Mouse (Mus musculus): ENCODE data around the gene Prl2c1.
"Not testable (repeated sequence)": the region's sequence is repeated elsewhere in the genome, so short reads cannot be mapped to it uniquely, and the experiment has no call there.

Gene Prl2c1

DNA sequence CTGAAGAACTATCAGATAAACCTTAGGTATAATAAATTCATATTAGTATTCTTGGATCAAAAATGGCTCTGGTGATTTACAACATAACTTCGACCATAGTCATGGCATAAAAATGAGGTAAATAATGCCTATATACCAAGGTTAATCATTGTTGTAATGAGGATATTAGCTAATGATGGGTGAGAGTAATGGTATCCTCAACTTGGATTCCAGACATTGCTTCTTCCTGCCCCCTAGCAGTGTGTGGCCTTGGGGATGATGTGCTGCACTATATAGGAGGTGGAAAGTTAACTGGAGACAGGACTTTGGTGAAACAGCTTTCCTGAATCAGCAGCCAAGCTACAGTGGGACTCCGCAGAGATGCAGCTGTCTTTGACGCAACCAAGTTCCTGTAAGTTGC lies at the start of gene Prl2c1:
TSS of gene Prl2c1 (plus strand) at position 301 of the 400 bp plus-strand sequence.
- no peak for DNase-seq (ENCODE audit: low read depth, low spot score)

DNA sequence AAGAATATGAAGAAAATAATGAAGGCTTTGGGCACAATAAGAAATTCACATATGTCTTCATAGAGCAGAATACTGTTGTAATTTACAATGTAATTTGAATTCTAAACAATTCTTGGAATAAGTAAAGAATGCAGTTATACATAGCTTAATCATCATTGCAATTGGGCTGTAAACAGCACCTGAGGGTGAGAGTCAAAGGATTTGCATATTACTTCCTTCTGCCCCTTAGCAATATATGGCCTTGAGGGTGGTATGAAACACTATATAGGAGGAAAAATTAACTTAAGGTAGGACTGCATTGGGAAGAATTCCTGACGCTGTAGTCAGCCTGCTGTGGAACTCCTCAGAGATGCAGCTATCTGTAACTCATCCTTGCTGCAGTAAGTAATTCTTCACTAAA lies 47.8 kb upstream of the Prl2c1 start, which contains the start of gene Prl2a1:
TSS of gene Prl2a1 (plus strand) at position 301 of the 400 bp plus-strand sequence.
- DNase-seq (ENCODE audit: low read depth, low spot score), result no peak

DNA sequence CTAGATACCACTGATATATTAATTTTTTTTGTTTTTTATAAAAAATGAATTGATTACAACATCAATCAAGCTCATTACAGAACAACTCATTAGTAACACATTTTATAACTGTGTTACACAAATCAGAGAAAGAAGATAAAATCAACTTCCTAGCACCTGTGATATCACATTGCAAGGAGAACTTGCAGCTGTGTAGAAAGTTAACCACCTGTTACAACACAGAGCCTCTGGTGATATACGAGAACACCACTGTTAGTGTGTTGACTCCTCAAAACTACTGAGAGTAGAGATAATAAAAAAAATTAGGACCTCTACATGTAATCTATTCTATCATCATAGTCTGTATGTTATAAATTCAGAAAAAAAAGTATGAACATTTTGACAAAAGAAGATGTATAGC lies 46.4 kb upstream of the Prl2c1 start:
- no peak for DNase-seq (ENCODE audit: low read depth, low spot score)

DNA sequence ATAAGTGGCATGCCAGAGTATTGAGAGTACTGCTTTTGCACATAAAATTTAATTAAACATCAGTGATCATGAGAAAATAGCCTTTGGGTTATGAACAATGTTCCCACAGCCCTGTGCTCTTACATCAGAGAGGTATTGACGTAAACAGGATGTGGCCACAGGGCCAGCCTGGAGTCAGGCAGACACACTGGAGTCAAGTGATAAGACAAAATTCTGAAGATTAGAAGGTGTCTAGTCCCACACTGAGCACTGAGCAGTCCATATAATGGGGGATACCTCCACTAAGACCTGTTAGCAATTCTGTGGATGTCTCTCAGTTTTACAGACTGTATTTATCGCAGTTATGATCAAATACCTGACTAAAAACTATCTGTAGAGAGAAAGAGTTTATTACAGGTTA lies 55.1 kb downstream of the Prl2c1 start:
- DNase-seq (ENCODE audit: low read depth, low spot score), result not testable (repeated sequence)

Measured in CD4-positive, CD25-positive, alpha-beta regulatory T cell, adult 2 months (primary cell).